Mouse (Mus musculus): Measurements from ENCODE around the gene Raly.

Raly gene

GRCm38 (mm10) chr2:154790656-154791483, at the start of gene Raly, which contains the start of gene a:
Gene Raly (plus strand): TSS chr2:154791096.
Gene a (plus strand): TSS chr2:154791402.
- peak; percentile 94 to 97 for DNase-seq (ENCODE audit: low spot score in 2 of 2)

GRCm38 (mm10) chr2:154742911-154743819, 47.7 kb upstream of the Raly start:
- DNase-seq (ENCODE audit: low spot score in 2 of 2): no peak

- no peak for DNase-seq (ENCODE audit: low spot score in 2 of 2)
Observed at GRCm38 (mm10) chr2:154743915-154744314, 47.0 kb upstream of the Raly start.

DNA sequence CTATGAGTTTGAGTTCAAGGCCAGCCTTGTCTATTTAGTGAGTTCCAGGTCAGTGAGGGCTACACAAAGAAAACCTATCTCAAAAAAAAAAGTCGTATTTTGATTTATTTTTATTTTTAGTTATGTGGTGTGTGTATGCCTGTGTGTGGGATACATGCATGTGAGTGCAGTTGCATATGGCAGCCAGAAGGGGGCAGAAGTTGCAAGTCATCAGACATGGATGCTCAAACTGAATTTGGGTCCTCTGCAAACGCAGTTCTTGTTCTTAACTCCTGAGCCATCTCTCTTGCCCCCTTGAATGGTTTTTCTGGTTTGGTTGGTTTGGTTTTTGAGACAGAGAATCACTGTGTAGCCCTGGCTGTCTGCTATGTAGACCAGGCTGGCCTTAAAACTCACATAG, 42.5 kb upstream of the Raly start:
- DNase-seq (ENCODE audit: low spot score in 2 of 2): no peak

DNA sequence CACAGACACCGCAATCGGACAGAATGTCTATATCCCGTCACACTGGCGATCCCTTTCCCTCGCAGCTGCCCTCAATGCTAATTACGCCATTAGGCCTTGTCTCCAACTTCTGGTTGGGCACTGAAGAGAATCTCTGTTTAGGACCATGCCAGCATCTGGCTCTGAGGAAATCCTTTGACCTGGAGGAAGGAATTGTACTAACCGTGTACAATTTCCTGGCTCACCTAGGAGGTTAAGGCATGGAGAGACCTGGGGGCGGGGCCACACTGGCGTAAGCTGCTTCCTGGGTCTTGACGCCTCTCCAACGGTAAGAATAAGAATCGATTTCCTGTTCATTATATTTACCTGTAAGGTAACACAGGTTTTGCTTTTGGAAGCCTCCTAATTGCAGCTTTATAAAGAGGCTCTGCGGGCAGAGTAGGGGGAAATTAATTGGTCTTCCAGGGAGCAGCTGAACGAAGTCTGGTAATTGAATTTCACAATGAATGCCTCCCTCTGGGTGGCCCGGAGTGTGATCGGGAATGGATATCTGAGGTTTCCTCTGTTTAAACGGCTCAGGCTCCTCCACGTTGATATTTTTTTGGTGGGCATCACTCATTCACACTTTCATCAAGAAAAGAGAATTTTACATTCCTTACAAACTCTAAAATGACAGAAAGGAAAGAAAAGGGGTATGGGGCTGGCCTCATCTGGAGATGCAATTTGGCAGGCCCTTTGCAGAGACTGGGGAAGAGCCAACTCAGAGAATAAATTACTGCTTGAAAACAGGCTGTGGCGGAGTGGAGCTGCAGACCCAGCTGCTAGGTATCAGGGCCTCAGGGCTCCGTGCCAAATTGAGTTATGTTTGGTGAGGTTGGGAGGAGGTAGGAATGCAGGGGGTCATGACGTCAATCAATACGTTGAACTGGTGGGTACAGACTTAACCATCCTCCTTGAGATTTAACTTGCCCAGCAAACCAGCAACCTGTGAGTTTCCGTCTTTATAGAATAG, 41.6 kb upstream of the Raly start:
- no peak for DNase-seq (ENCODE audit: low spot score in 2 of 2)

DNA sequence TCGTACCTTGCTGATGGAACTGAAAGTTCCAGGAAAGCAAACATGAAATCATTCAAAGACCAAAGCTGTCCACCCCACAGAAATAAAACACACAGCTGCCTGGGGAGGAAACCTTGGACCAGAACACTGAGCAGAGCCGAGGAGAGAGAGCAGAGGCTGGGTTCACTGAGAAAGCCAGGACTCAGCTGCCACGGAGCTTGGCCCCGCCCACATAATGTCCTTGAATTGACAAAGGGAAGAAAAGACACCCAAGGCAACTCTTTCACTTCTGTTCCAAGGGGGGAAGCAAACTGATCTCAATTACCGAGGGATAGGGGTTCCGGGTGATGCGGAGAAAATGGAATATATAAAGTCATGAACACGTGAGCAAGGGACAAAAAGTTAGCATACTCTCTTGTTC, 39.0 kb upstream of the Raly start:
- no peak for DNase-seq (ENCODE audit: low spot score in 2 of 2)

DNA sequence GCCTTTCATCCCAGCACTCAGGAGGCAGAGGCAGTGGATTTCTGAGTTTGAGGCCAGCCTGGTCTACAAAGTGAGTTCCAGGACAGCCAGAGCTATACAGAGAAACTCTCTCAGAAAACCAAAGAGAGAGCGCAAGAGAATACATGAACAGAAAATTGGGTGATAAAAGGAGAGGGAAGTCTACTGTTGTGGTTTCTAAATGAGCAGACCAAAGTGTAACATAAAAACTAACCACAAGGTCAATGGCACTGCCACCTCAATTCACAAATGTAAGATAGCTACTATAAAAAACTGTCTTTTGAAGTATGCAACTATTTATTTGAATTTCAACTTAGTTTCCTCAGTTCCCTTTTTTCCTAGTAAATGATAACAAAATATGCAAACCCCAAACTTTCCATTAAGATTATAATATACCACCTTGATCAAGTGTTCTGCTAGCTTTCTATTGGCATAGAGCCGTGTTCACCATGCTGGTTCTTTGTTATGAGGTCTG, 36.8 kb upstream of the Raly start:
- no peak for DNase-seq (ENCODE audit: low spot score in 2 of 2)

DNA sequence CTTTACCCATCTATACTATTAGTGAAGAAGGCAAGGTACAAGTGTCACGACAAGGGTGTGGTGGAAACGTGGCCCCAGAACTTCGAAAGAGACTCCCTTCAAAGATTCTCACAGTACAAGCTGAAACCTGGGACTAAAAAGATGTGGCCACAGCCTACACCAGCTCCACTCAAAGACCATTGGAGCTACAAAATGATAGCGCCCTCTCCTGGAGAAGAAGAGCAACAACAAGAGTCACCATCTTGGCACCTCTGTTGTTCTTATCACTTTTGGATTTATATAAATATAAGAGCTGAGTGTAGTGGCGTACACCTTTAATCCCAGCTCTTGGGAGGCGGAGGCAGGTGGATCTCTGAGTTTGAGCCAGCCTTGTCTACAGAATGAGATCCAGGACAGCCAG, 35.1 kb upstream of the Raly start:
- no peak for DNase-seq (ENCODE audit: low spot score in 2 of 2)

- no peak for DNase-seq (ENCODE audit: low spot score in 2 of 2)
Observed at GRCm38 (mm10) chr2:154757691-154758090, 33.2 kb upstream of the Raly start.

DNA sequence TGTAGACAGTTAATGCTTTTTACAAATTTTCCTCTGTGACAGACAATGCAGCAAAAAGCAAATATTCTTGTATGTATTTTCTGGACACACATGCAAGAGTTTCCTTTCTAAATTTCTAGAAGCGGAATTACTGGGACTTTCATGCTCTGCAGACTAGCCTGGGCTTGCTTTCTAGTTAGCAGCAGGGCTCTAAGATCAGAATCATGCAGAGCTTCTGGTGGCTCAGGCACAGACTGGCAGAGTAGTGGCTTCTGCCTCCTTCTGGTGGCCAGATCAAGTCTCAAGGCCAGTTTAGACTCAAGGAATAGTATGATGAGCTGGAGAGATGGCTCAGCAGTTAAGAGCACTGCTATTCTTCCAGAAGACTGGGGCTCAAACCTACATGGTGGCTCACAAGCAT, 32.4 kb upstream of the Raly start:
- no peak for DNase-seq (ENCODE audit: low spot score in 2 of 2)

DNA sequence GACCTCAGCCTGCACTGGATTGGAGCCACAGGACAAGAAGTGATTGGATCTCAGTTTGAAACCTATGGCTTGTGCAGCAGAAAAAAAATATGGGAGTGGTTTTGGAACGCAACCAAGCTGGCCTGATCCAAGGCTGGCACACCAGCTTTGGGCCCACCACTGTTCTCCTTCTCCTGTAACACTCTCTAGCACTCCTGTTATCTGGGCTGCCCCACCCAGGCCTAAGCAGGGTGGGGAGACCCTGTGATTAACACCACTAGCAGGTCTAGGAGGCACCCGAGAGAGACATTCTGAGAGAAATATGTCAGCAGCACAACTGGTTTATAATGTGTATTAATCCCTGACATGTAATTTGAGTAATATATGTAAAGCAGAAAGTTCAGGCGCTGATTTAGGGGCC, 27.7 kb upstream of the Raly start:
- DNase-seq (ENCODE audit: low spot score in 2 of 2): no peak

GRCm38 (mm10) chr2:154764828-154765497, 25.9 kb upstream of the Raly start:
- no peak for DNase-seq (ENCODE audit: low spot score in 2 of 2)

DNA sequence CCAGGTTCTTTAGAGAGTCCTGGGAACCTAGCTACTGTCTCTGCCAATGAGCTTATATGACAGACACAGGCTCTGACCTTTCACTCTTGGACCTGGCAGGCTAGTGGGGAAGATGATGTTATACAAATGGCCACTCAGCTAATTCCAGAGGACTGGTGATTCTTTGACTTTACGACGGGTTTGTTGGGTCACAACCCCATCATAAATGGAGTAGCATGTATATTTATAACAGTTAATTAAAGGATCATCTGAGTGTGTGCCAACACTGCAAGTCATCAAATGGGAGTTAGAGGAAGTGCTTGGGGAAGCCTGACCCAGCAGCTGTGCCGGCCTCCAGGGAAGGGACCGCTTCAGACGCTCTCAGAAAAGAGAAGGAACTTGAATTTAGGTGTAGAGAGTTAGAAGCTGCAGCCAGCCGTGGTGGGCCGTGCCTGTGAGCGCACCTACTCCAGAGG, 25.3 kb upstream of the Raly start:
- no peak for DNase-seq (ENCODE audit: low spot score in 2 of 2)

DNA sequence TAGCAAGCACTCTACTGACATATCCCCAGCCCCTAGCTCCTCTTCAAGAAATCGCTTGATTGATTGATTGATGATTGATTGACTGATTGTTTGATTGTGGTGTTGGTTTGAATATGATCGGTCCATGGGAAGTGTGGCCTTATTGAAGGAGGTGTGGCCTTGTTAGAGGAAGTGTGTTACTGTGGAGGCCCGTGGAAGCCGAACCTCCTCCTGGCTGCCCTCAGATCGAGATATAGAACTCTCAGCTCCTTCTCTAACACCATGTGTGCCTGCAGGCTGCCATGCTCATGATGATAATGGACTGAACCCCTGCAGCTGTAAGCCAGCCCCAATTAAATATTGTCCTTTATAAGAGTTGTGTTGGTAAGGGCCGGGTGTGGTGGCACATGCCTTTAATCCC, 23.8 kb upstream of the Raly start:
- DNase-seq (ENCODE audit: low spot score in 2 of 2): no peak

DNA sequence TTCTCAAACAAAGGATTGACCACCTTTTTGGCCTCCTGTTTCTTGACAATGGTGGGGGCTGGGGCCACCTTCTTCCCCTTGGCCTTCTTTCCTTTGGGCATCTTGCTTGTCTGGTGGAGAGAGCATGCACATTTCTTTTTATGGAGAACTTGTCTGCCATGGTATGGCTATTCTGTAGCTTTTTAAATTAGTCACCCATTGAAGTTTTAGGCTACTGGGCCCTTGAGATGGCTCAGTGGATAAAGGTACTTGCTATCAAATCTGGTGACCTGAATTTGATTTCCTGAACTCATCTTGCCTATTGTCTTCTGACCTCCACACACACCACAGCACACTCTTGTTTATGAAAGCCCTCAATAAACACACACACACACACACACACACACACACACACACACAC, 21.0 kb upstream of the Raly start, which contains the start of gene Gm14214:
TSS of gene Gm14214 (minus strand) at position 101 of the 400 bp plus-strand sequence.
- no peak for DNase-seq (ENCODE audit: low spot score in 2 of 2)

- no peak for DNase-seq (ENCODE audit: low spot score in 2 of 2)
Observed at GRCm38 (mm10) chr2:154771604-154772003, 19.3 kb upstream of the Raly start.

GRCm38 (mm10) chr2:154774032-154774431, 16.9 kb upstream of the Raly start:
- no peak for DNase-seq (ENCODE audit: low spot score in 2 of 2)

DNA sequence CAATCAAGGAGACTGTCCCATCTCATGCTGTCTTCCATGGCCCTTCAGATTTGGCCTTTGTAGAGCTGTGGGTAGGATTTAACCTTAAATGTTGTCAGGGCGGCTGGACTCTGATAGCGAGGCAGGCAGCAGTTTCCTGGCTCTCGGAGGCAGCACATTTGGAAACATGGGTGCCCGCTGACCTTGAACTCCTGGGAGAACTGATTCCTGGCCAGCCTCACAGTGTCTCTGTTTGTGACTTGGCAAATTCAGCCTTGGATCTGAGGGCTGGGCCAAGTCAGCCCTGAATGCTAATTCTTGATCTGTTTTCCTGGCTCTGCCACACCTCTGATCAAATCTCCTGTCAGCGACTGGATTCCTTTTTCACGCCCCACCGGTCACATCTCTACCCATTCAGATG, 14.4 kb upstream of the Raly start:
- no peak for DNase-seq (ENCODE audit: low spot score in 2 of 2)

DNA sequence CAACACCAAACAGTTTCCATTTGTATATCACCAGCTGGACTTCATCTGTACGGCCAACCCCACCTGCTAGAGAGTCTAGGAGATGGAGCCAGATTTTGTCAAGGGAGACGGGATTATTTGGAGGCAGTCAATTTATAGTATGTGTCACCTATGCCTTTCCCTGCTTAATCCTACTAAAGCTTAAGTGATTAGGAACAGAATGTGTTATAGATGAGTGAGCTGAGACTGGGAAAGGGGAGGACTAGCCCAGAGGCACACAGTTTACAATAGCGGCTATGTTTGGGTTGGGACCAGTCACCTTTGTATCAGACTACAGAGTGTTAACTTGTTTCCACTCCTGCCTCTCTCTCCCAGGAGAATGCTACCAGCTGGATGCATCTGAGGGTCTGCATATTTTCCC, 11.2 kb upstream of the Raly start:
- DNase-seq (ENCODE audit: low spot score in 2 of 2): no peak

- no peak for DNase-seq (ENCODE audit: low spot score in 2 of 2)
Observed at GRCm38 (mm10) chr2:154782361-154782760, 8.5 kb upstream of the Raly start.
